Mouse (Mus musculus): ENCODE data around the gene Lyst. TPM values are rescaled to one million over a fixed set of nuclear protein-coding genes. Genes with fewer than 3 reads are reported as not detected.

Lyst gene
- polyA plus RNA-seq, 1 experiment from 2014 or later = 4.6 TPM

DNA sequence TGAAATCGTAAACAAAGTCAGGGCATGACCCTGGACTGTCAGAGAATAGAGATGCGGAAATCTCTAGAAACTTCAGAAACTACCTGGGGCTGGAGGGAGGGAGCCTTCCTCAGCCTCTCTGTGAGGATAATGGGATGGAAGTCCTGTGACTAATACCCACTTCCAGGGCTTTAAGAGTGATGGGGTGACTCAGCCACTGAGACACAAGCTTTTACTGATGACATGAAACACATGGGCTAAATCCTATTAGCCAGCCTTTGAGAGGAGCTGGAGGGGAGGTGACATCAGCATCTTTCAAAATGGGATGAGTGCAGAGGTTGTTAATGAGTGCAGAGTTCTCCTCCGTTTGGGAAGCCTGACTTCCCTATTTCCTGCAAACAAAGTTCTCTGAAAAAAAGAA lies 38.2 kb upstream of the Lyst start:
- WGBS = 49% methylated on average over 3 of the region's 3 CpGs
- Histone ChIP-seq H3K4me2 (ENCODE audit: low read length) (no peak overlapping the region), H3K27me3 (ENCODE audit: control insufficient read depth, insufficient read depth, low read length) (no peaks in the 10 kb centered on the region), H3K9me3 (ENCODE audit: control insufficient read depth, low read length) (no peaks in the 10 kb centered on the region), H3K9ac (ENCODE audit: low read length) (no peak overlapping the region), H3K36me3 (ENCODE audit: control insufficient read depth, insufficient read depth, low read length) (no peaks in the 10 kb centered on the region), H3K4me1 (ENCODE audit: control insufficient read depth in 2 of 2, insufficient read depth in 2 of 2, low read length in 2 of 2) (peaks cover 3 to 8% of the 10 kb centered on the region in 2 experiments; a peak in 2 of 4 replicates), H3K4me3 (ENCODE audit: control insufficient read depth in 1 of 2, insufficient read depth in 1 of 2, low read depth in 1 of 2, low read length in 2 of 2) (no peak overlapping the region), H3K27ac (replicated peaks in 1 of 2; ENCODE audit: control insufficient read depth in 1 of 2, insufficient read depth in 1 of 2, low read depth in 2 of 2, low read length in 2 of 2) (no peak overlapping the region)
- no peak for ATAC-seq (ENCODE audit: insufficient number of reproducible peaks, insufficient read depth, low FRiP score, low read depth)

DNA sequence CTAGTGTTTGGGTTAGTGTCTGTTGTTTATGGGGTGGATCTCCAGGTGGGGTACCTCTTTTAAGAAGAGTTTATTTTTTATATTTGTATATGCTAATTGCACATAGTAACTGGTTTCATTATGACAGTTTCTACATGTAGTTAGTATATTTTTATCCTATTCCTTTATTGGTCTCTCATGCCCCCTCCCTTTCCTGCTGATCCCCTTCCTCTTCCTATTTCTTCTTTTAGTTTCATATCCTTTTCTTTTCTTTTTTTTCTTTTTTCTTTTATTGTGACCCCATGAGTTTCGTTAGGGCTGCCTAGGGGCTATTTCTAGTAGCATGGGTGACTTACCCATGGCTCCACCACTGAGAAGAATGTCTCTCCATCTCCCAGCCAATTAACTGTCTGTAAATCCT lies 36.5 kb upstream of the Lyst start:
- H3K4me3 ChIP-seq (ENCODE audit: control insufficient read depth in 1 of 2, insufficient read depth in 1 of 2, low read depth in 1 of 2, low read length in 2 of 2) = no peak overlapping the region
- H3K9ac ChIP-seq (ENCODE audit: low read length) = no peak overlapping the region
- no peaks in the 10 kb centered on the region for H3K27me3 ChIP-seq (ENCODE audit: control insufficient read depth, insufficient read depth, low read length)
- no peak overlapping the region for H3K27ac ChIP-seq (replicated peaks in 1 of 2; ENCODE audit: control insufficient read depth in 1 of 2, insufficient read depth in 1 of 2, low read depth in 2 of 2, low read length in 2 of 2)
- H3K4me2 ChIP-seq (ENCODE audit: low read length) = no peak overlapping the region
- H3K9me3 ChIP-seq (ENCODE audit: control insufficient read depth, low read length) = no peaks in the 10 kb centered on the region
- H3K36me3 ChIP-seq (ENCODE audit: control insufficient read depth, insufficient read depth, low read length) = no peaks in the 10 kb centered on the region
- ATAC-seq (ENCODE audit: insufficient number of reproducible peaks, insufficient read depth, low FRiP score, low read depth) = no peak
- peaks cover 3 to 8% of the 10 kb centered on the region in 2 experiments; a peak in 2 of 4 replicates for H3K4me1 ChIP-seq (ENCODE audit: control insufficient read depth in 2 of 2, insufficient read depth in 2 of 2, low read length in 2 of 2)
- 48% methylated on average over 1 of the region's 1 CpGs for whole genome bisulfite sequencing

GRCm38 (mm10) chr13:13555196-13555595 lies 35.0 kb upstream of the Lyst start:
- H3K36me3 ChIP-seq (ENCODE audit: control insufficient read depth, insufficient read depth, low read length) = no peaks in the 10 kb centered on the region
- H3K27ac ChIP-seq (replicated peaks in 1 of 2; ENCODE audit: control insufficient read depth in 1 of 2, insufficient read depth in 1 of 2, low read depth in 2 of 2, low read length in 2 of 2) = no peak overlapping the region
- WGBS = 91% methylated on average over 3 of the region's 3 CpGs
- no peak overlapping the region for H3K4me3 ChIP-seq (ENCODE audit: control insufficient read depth in 1 of 2, insufficient read depth in 1 of 2, low read depth in 1 of 2, low read length in 2 of 2)
- no peak overlapping the region for H3K9ac ChIP-seq (ENCODE audit: low read length)
- no peaks in the 10 kb centered on the region for H3K9me3 ChIP-seq (ENCODE audit: control insufficient read depth, low read length)
- no peak overlapping the region for H3K4me2 ChIP-seq (ENCODE audit: low read length)
- no peak for ATAC-seq (ENCODE audit: insufficient number of reproducible peaks, insufficient read depth, low FRiP score, low read depth)
- H3K27me3 ChIP-seq (ENCODE audit: control insufficient read depth, insufficient read depth, low read length) = no peaks in the 10 kb centered on the region
- H3K4me1 ChIP-seq (ENCODE audit: control insufficient read depth in 2 of 2, insufficient read depth in 2 of 2, low read length in 2 of 2) = peaks cover 0 to 3% of the 10 kb centered on the region in 2 experiments; a peak in 1 of 4 replicates

DNA sequence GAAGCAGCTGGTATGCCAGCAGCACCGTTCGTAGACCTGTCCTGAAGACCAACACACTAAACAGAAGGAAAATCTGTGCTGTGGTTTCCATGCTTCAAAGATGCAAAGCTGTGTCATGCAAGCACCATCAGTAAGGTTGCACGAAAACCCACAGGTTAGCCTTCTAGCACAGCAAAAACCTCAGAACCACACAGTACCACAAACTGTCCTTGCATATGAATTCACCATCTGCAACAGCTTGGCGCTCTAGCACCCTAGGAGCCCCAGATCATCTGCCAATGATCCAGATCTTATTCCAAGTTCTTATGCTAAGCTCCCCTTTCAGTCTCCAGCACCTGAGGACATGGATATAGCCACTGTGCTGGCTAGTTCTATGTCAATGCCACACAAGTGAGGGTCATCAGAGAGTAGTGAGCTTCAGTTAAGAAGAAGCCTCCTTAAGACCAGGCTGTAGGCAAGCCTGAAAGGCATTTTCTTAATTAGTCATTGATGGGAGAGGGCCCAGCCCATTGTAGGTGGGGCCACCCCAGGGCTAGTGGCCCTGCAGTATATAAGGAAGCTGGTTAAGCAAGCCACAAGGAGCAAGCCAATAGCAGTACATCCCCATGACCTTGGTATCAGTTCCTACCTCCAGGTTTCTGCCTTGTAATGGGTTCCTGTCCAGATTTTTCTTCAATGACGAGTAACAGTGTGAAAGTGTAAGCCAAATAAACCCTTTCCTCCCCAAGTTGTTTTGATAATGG lies 33.0 kb upstream of the Lyst start:
- no peaks in the 10 kb centered on the region for H3K4me1 ChIP-seq (ENCODE audit: control insufficient read depth in 2 of 2, insufficient read depth in 2 of 2, low read length in 2 of 2)
- no peaks in the 10 kb centered on the region for H3K36me3 ChIP-seq (ENCODE audit: control insufficient read depth, insufficient read depth, low read length)
- no peak for ATAC-seq (ENCODE audit: insufficient number of reproducible peaks, insufficient read depth, low FRiP score, low read depth)
- no peak overlapping the region for H3K27ac ChIP-seq (replicated peaks in 1 of 2; ENCODE audit: control insufficient read depth in 1 of 2, insufficient read depth in 1 of 2, low read depth in 2 of 2, low read length in 2 of 2)
- no peaks in the 10 kb centered on the region for H3K9me3 ChIP-seq (ENCODE audit: control insufficient read depth, low read length)
- 82% methylated on average over 5 of the region's 5 CpGs for WGBS
- H3K27me3 ChIP-seq (ENCODE audit: control insufficient read depth, insufficient read depth, low read length) = no peaks in the 10 kb centered on the region
- no peak overlapping the region for H3K9ac ChIP-seq (ENCODE audit: low read length)
- no peak overlapping the region for H3K4me3 ChIP-seq (ENCODE audit: control insufficient read depth in 1 of 2, insufficient read depth in 1 of 2, low read depth in 1 of 2, low read length in 2 of 2)
- no peak overlapping the region for H3K4me2 ChIP-seq (ENCODE audit: low read length)

- H3K4me3 ChIP-seq (ENCODE audit: control insufficient read depth in 1 of 2, insufficient read depth in 1 of 2, low read depth in 1 of 2, low read length in 2 of 2) = no peak overlapping the region
- no peaks in the 10 kb centered on the region for H3K27me3 ChIP-seq (ENCODE audit: control insufficient read depth, insufficient read depth, low read length)
- no peaks in the 10 kb centered on the region for H3K4me1 ChIP-seq (ENCODE audit: control insufficient read depth in 2 of 2, insufficient read depth in 2 of 2, low read length in 2 of 2)
- no peaks in the 10 kb centered on the region for H3K9me3 ChIP-seq (ENCODE audit: control insufficient read depth, low read length)
- H3K9ac ChIP-seq (ENCODE audit: low read length) = no peak overlapping the region
- H3K27ac ChIP-seq (replicated peaks in 1 of 2; ENCODE audit: control insufficient read depth in 1 of 2, insufficient read depth in 1 of 2, low read depth in 2 of 2, low read length in 2 of 2) = no peak overlapping the region
- H3K4me2 ChIP-seq (ENCODE audit: low read length) = no peak overlapping the region
- 68% methylated on average over 2 of the region's 2 CpGs for WGBS
- no peak for ATAC-seq (ENCODE audit: insufficient number of reproducible peaks, insufficient read depth, low FRiP score, low read depth)
- no peaks in the 10 kb centered on the region for H3K36me3 ChIP-seq (ENCODE audit: control insufficient read depth, insufficient read depth, low read length)
These were observed 31.9 kb upstream of the Lyst start for GRCm38 (mm10) chr13:13558251-13558650.

DNA sequence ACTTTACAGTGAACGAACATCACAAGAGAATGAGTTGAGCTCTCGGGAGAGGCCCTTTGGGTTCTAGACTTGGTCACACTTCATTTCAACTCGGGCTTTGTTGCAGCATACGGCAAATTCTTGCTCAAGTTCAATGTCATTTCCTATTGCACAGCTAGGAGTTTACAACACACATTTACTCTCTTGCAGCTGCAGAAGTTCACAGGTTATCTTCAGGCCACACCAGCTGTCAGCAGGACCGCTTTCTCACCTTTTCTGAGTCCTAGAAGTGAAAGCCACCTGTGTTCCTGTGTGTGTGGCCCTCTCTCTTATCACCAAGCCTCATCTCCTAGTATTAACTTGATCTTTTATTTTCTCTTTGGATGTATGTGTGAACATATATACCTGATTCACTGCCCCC lies 31.3 kb upstream of the Lyst start:
- H3K4me3 ChIP-seq (ENCODE audit: control insufficient read depth in 1 of 2, insufficient read depth in 1 of 2, low read depth in 1 of 2, low read length in 2 of 2) = no peak overlapping the region
- no peak for ATAC-seq (ENCODE audit: insufficient number of reproducible peaks, insufficient read depth, low FRiP score, low read depth)
- no peak overlapping the region for H3K9ac ChIP-seq (ENCODE audit: low read length)
- H3K4me1 ChIP-seq (ENCODE audit: control insufficient read depth in 2 of 2, insufficient read depth in 2 of 2, low read length in 2 of 2) = no peaks in the 10 kb centered on the region
- no peaks in the 10 kb centered on the region for H3K36me3 ChIP-seq (ENCODE audit: control insufficient read depth, insufficient read depth, low read length)
- no peaks in the 10 kb centered on the region for H3K9me3 ChIP-seq (ENCODE audit: control insufficient read depth, low read length)
- no peak overlapping the region for H3K4me2 ChIP-seq (ENCODE audit: low read length)
- WGBS = 60% methylated on average over 5 of the region's 5 CpGs
- H3K27ac ChIP-seq (replicated peaks in 1 of 2; ENCODE audit: control insufficient read depth in 1 of 2, insufficient read depth in 1 of 2, low read depth in 2 of 2, low read length in 2 of 2) = no peak overlapping the region
- H3K27me3 ChIP-seq (ENCODE audit: control insufficient read depth, insufficient read depth, low read length) = no peaks in the 10 kb centered on the region

DNA sequence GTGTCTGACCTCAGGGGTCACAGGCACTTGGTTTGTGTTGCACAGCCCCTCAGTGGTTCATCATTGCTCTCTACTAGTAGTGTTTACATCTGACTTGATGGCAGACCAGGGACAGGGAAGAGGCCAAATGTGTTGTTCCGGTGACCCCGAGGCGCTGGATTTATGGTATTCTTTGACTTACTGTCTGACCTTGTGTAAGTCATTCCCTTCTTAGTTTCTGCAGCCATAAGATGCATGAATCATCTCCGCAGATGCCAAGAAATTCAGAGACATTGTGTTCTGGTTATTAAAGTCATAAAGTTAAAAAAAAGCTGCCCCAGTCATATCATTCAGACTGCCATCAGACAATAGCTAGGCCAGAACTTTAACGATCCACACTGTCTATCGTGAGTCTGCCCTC lies 27.6 kb upstream of the Lyst start:
- Histone ChIP-seq H3K4me1 (ENCODE audit: control insufficient read depth in 2 of 2, insufficient read depth in 2 of 2, low read length in 2 of 2) (no peaks in the 10 kb centered on the region), H3K36me3 (ENCODE audit: control insufficient read depth, insufficient read depth, low read length) (no peaks in the 10 kb centered on the region), H3K9me3 (ENCODE audit: control insufficient read depth, low read length) (no peaks in the 10 kb centered on the region), H3K9ac (ENCODE audit: low read length) (no peak overlapping the region), H3K27me3 (ENCODE audit: control insufficient read depth, insufficient read depth, low read length) (no peaks in the 10 kb centered on the region), H3K4me2 (ENCODE audit: low read length) (no peak overlapping the region), H3K27ac (replicated peaks in 1 of 2; ENCODE audit: control insufficient read depth in 1 of 2, insufficient read depth in 1 of 2, low read depth in 2 of 2, low read length in 2 of 2) (no peak overlapping the region), H3K4me3 (ENCODE audit: control insufficient read depth in 1 of 2, insufficient read depth in 1 of 2, low read depth in 1 of 2, low read length in 2 of 2) (no peak overlapping the region)
- 87% methylated on average over 6 of the region's 6 CpGs for WGBS
- ATAC-seq (ENCODE audit: insufficient number of reproducible peaks, insufficient read depth, low FRiP score, low read depth) = no peak

GRCm38 (mm10) chr13:13564116-13564515 lies 26.1 kb upstream of the Lyst start:
- H3K9me3 ChIP-seq (ENCODE audit: control insufficient read depth, low read length) = no peaks in the 10 kb centered on the region
- no peak overlapping the region for H3K27ac ChIP-seq (replicated peaks in 1 of 2; ENCODE audit: control insufficient read depth in 1 of 2, insufficient read depth in 1 of 2, low read depth in 2 of 2, low read length in 2 of 2)
- H3K27me3 ChIP-seq (ENCODE audit: control insufficient read depth, insufficient read depth, low read length) = no peaks in the 10 kb centered on the region
- no peaks in the 10 kb centered on the region for H3K36me3 ChIP-seq (ENCODE audit: control insufficient read depth, insufficient read depth, low read length)
- H3K4me1 ChIP-seq (ENCODE audit: control insufficient read depth in 2 of 2, insufficient read depth in 2 of 2, low read length in 2 of 2) = peaks cover 5 to 9% of the 10 kb centered on the region in 2 experiments; a peak in 3 of 4 replicates
- no peak for ATAC-seq (ENCODE audit: insufficient number of reproducible peaks, insufficient read depth, low FRiP score, low read depth)
- no peak overlapping the region for H3K4me3 ChIP-seq (ENCODE audit: control insufficient read depth in 1 of 2, insufficient read depth in 1 of 2, low read depth in 1 of 2, low read length in 2 of 2)
- WGBS = 57% methylated on average over 2 of the region's 2 CpGs
- no peak overlapping the region for H3K9ac ChIP-seq (ENCODE audit: low read length)
- no peak overlapping the region for H3K4me2 ChIP-seq (ENCODE audit: low read length)
